ENCODE assay signal across 22 mouse cellular contexts in the genomic region with DNA sequence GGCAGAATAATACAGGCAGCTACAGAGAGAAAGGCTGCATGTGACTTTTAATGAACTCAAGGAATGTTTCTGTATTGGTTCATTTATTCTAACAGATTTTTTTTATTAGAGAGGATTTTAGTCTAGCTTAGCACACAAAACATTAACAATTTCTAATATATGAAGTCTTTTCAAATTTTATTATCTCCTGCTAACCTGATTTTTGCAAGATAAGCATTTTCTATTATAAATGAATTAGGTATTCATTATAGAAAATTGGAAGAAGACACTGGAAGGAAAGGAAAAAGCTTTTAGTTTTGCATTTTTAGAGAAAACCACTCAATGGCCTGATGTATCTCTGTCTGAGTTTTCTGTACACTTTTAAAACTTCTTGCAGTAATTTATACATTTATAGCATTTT. TPM values are rescaled to one million over a fixed set of nuclear protein-coding genes. Genes with fewer than 3 reads are reported as not detected.
DNase-seq lines count a peak whose midpoint lies in the region; ATAC-seq and TF ChIP-seq lines count a peak whose summit lies in the region.
"Had no signal": no experiment of that assay in that cellular context is flagged by ENCODE, and none has a peak within 500 bp of the region (broad histone marks: within the 10 kb centered on the region; RNA-seq: fewer than 3 reads in every experiment).

No protein-coding gene starts in this region.

- no peak for TF ChIP-seq CTCF in CH12.LX (conservative IDR thresholded peaks at IDR 0.05 in 1 of 2, IDR thresholded peaks at IDR 0.05 in 1 of 2; ENCODE audit: low read depth in 2 of 2, low read length in 2 of 2)

- H3K4me1 ChIP-seq in CH12.LX (ENCODE audit: control insufficient read depth in 1 of 2, insufficient read depth in 2 of 2) = peaks cover 4 to 22% of the 10 kb centered on the region in 2 experiments; a peak in 3 of 4 replicates
- H3K4me1 ChIP-seq in ES-E14 (ENCODE audit: control insufficient read depth in 2 of 2, insufficient read depth in 2 of 2, low read length in 2 of 2, poor library complexity in 1 of 2) = no peaks in the 10 kb centered on the region

- H3K4me3 ChIP-seq in CH12.LX (replicated peaks in 1 of 3; ENCODE audit: low read depth in 2 of 3, low read length in 2 of 3, poor library complexity in 1 of 3) (no peak overlapping the region), ES-E14 (ENCODE audit: insufficient read depth in 1 of 2, low read depth in 1 of 2, low read length in 2 of 2, poor library complexity in 1 of 2, severe bottlenecking in 1 of 2) (no peak overlapping the region)

- no peak for TF ChIP-seq POLR2A in CH12.LX (IDR thresholded peaks at IDR 0.05; ENCODE audit: low read depth, low read length)

- H3K4me2 ChIP-seq in CH12.LX (ENCODE audit: insufficient read depth, low read depth, poor library complexity, severe bottlenecking) = no peak overlapping the region

- no peak for DNase-seq in CH12.LX (ENCODE audit: extremely low read depth)
- no peak for DNase-seq in ES-E14 (ENCODE audit: low read depth, low spot score)
- no peak for DNase-seq in adrenal gland, postnatal 14 days
- DNase-seq: adrenal gland, adult 2 months; adrenal gland, adult 8-10 months; adrenal gland, postnatal 10 days; adrenal gland, postnatal 25 days; adrenal gland, postnatal 36 days; B cell, adult 2 months; cerebellum, adult 11 months; cerebellum, adult 11-12 months; cerebellum, adult 18-20 months; cerebellum, adult 2 months; cerebellum, adult 8-10 months; cerebellum, adult 9-10 months; cerebellum, adult 9-11 months had no signal

- H3K27me3 ChIP-seq in CH12.LX (replicated peaks) = no peaks in the 10 kb centered on the region

- no peak overlapping the region for H3K27ac ChIP-seq in CH12.LX (ENCODE audit: insufficient read depth, low read depth)
- H3K27ac ChIP-seq in ES-E14 (ENCODE audit: insufficient read depth, low read depth, low read length, poor library complexity, severe bottlenecking) = no peak overlapping the region

- no peak for TF ChIP-seq EP300 in CH12.LX (IDR thresholded peaks at IDR 0.05; ENCODE audit: low read length)

- no peak for TF ChIP-seq RAD21 in CH12.LX (IDR thresholded peaks at IDR 0.05; ENCODE audit: low read depth, low read length)

- no peaks in the 10 kb centered on the region for H3K9me3 ChIP-seq in CH12.LX (replicated peaks; ENCODE audit: low read length)
- H3K9me3 ChIP-seq in ES-E14 (ENCODE audit: control insufficient read depth, insufficient read depth, low read depth, low read length) = no peaks in the 10 kb centered on the region
- H3K9me3 ChIP-seq: G1E had no signal

- dilution Hi-C loops in CH12.LX (cut with MboI; ENCODE audit: extremely low pct_ligation_motif_present, extremely low pct_unique_long_range_greater_than_20kb, low sequenced_read_pairs) = no loop called here

- H3K79me2 ChIP-seq in CH12.LX (replicated peaks; ENCODE audit: control insufficient read depth, extremely low read depth, insufficient read depth, poor library complexity, severe bottlenecking) = no peaks in the 10 kb centered on the region

- in situ Hi-C loops in CH12.LX (cut with MboI; ENCODE audit: low pct_ligation_motif_present, low pct_unique_long_range_greater_than_20kb, low sequenced_read_pairs) = no loop called here
- in situ Hi-C loops in ES-E14 (cut with MboI; ENCODE audit: low sequenced_read_pairs in 2 of 2, unreplicated experiment in 2 of 2) = no loop called here

- ATAC-seq in activated CD4-positive, CD25-positive, alpha-beta regulatory T cell, adult 4 months = no peak
- ATAC-seq: CD4-positive, CD25-positive, alpha-beta regulatory T cell, adult 4 months; Patski had no signal

- H3K36me3 ChIP-seq in CH12.LX (replicated peaks in 1 of 2; ENCODE audit: control insufficient read depth in 1 of 2, insufficient read depth in 1 of 2, low read length in 1 of 2) (no peaks in the 10 kb centered on the region), ES-E14 (ENCODE audit: control insufficient read depth, insufficient read depth, low read length, poor library complexity, severe bottlenecking) (no peaks in the 10 kb centered on the region)
- H3K36me3 ChIP-seq: G1E had no signal

- H3K9ac ChIP-seq in CH12.LX (ENCODE audit: insufficient read depth, low read depth) (no peak overlapping the region), ES-E14 (ENCODE audit: insufficient read depth, low read depth, low read length, poor library complexity, severe bottlenecking) (no peak overlapping the region)

TF ChIP-seq in CH12.LX, 34 proteins besides CTCF, POLR2A, EP300 and RAD21:
- TF ChIP-seq BHLHE40 (IDR thresholded peaks at IDR 0.05; ENCODE audit: low read depth, low read length) (no peak), CHD1 (IDR thresholded peaks at IDR 0.05; ENCODE audit: low read depth, low read length) (no peak), MAZ (IDR thresholded peaks at IDR 0.05; ENCODE audit: low read depth, low read length) (no peak), MYC (IDR thresholded peaks at IDR 0.05; ENCODE audit: low read depth, low read length) (no peak), MAFK (IDR thresholded peaks at IDR 0.05; ENCODE audit: insufficient replicate concordance, low read length) (peak; percentile 77)

TF ChIP-seq in ES-E14, 5 proteins besides CTCF, POLR2A, EP300 and RAD21:
- peak; percentile 66; the same call in 1 of the 2 replicates for TF ChIP-seq MAFK (IDR thresholded peaks at IDR 0.05; ENCODE audit: insufficient read depth, low read depth, low read length)
- no peak for TF ChIP-seq ZC3H11A (IDR thresholded peaks at IDR 0.05; ENCODE audit: borderline replicate concordance, low read depth, low read length)

RNA-seq across cellular contexts. Expression of a gene that starts 34.8 kb away (rescaled TPM):
- total RNA-seq in CH12.LX (2012; rRNA removed) (not detected in 2 replicates), CH12.LX (2014; rRNA removed) (not detected in 2 replicates), ES-E14 (2012; rRNA removed) (not detected in 2 replicates)
- not detected in 2 replicates for polyA plus RNA-seq in CH12.LX (2012; ENCODE audit: insufficient read length, low read depth)
- polyA plus RNA-seq in activated CD4-positive, CD25-positive, alpha-beta regulatory T cell, adult 4 months (2017; shearing (Covaris generic)) = not detected
- 0.56 and 1.5 TPM in 2 replicates for total RNA-seq in adrenal gland, postnatal 14 days (2021)
- total RNA-seq: MEL had no signal
- polyA plus RNA-seq: C2C12; CD4-positive, CD25-positive, alpha-beta regulatory T cell, adult 4 months; G1E; Patski had no signal
